Mouse (Mus musculus) liver, embryonic 14.5 days (tissue): Measurements from ENCODE around the gene 4930502E18Rik. TPM values are rescaled to one million over a fixed set of nuclear protein-coding genes. Genes with fewer than 3 reads are reported as not detected.

Experiments used
- ATAC-seq: fragments of 200-750 bp; cut with Nextera tagmentation; 2 replicates; pipeline ENCODE4 v1.8.0; 2017; ENCODE audit warnings: moderate number of reproducible peaks, mild to moderate bottlenecking, moderate library complexity; ENCODE audit not compliant: insufficient read depth
- DNase-seq, 3 experiments: peaks; one replicate each; pipeline ENCODE4 v3.0.0-alpha.2; 2012 to 2013; ENCODE audit warnings: low read depth in 3 of 3, low spot score in 3 of 3
- H3K27ac ChIP-seq: fragments of 300-500 bp; sonication (generic); 2 replicates; pipeline ENCODE4 v1.5.1; 2014; ENCODE audit warnings: moderate library complexity, mild to moderate bottlenecking, control low read depth, inconsistent platforms
- H3K27me3 ChIP-seq: fragments of 300-500 bp; sonication (generic); 2 replicates; pipeline ENCODE4 v1.6.1; 2014; ENCODE audit warnings: mild to moderate bottlenecking, low read length, moderate library complexity; ENCODE audit not compliant: control insufficient read depth, insufficient read depth
- H3K36me3 ChIP-seq: fragments of 300-500 bp; sonication (generic); replicated peaks from 2 replicates; pipeline ENCODE4 v1.6.1; 2014; ENCODE audit warnings: low read depth; ENCODE audit not compliant: control insufficient read depth, insufficient read depth
- H3K4me1 ChIP-seq, 2 experiments: fragments of 200-500 bp in 1 of 2; fragments of 300-500 bp in 1 of 2; sonication (generic) in 1 of 2; replicated peaks; 2 replicates each; pipeline ENCODE4 v1.6.1; 2012 to 2014; ENCODE audit warnings: antibody characterized with exemption in 1 of 2, inconsistent platforms in 1 of 2, low read length in 1 of 2; ENCODE audit not compliant: control insufficient read depth in 2 of 2, insufficient read depth in 2 of 2
- H3K4me2 ChIP-seq: fragments of 300-500 bp; sonication (generic); 2 replicates; pipeline ENCODE4 v1.6.1; 2014; ENCODE audit warnings: low read depth, mild to moderate bottlenecking, control low read depth, moderate library complexity
- H3K4me3 ChIP-seq, 2 experiments: fragments of 200-500 bp in 1 of 2; fragments of 300-500 bp in 1 of 2; sonication (generic) in 1 of 2; 2 replicates each; pipeline ENCODE4 v1.5.1; 2012 to 2014; ENCODE audit warnings: low read depth in 2 of 2, low read length in 2 of 2, mild to moderate bottlenecking in 2 of 2, control low read depth in 1 of 2, inconsistent platforms in 1 of 2, moderate library complexity in 1 of 2; ENCODE audit not compliant: insufficient read depth in 1 of 2
- H3K9ac ChIP-seq: fragments of 300-500 bp; sonication (generic); replicated peaks from 2 replicates; pipeline ENCODE4 v1.6.1; 2014; ENCODE audit warnings: mild to moderate bottlenecking, control low read depth, moderate library complexity
- H3K9me3 ChIP-seq: fragments of 300-500 bp; sonication (generic); 2 replicates; pipeline ENCODE4 v1.6.1; 2016; ENCODE audit warnings: low read length, mixed read lengths; ENCODE audit not compliant: control insufficient read depth
- CTCF ChIP-seq: IDR thresholded peaks from 2 replicates; pipeline ENCODE4 v1.5.1; 2016; ENCODE audit warnings: antibody characterized with exemption, low read depth, control low read depth
- EP300 ChIP-seq: IDR thresholded peaks from 2 replicates; pipeline ENCODE4 v1.6.1; 2016; ENCODE audit warnings: antibody characterized with exemption, low read depth
- WGBS: fragments of 180-500 bp; shearing (Covaris S2); extraction: QIAGEN DNeasy Blood & Tissue Kit; methylation state at CpG from one replicate; pipeline ENCODE4 v1.1.7; 2014; ENCODE audit not compliant: insufficient replicate concordance; 5-methylcytosine and 5-hydroxymethylcytosine counted together
- polyA plus RNA-seq, 2 experiments: library from polyadenylated mRNA; depleted of rRNA in 1 of 2; stranded (reverse) in 1 of 2; unstranded in 1 of 2; fragments of >200 nt; fragmentation: Nextera tagmentation in 1 of 2; extraction: Ambion mirVana in 1 of 2; gene quantifications; 2 replicates each; pipeline versions ENCODE4 v1.2.1 to v1.2.3; 2012 to 2014

The 4930502E18Rik gene
- polyA plus RNA-seq, 2 experiments, result 0.06 TPM; not detected in 1

GRCm38 (mm10) chrX:53693141-53693540 is 31.5 kb upstream of the 4930502E18Rik start:
- H3K27me3 ChIP-seq, result no peaks in the 10 kb centered on the region
- no peak for DNase-seq
- H3K27ac ChIP-seq, result no peak overlapping the region
- H3K4me3 ChIP-seq, result no peak overlapping the region
- H3K36me3 ChIP-seq, result no peaks in the 10 kb centered on the region
- no peak for TF ChIP-seq CTCF
- TF ChIP-seq EP300, result no peak
- WGBS, result 33% methylated on average over 2 of the region's 2 CpGs
- H3K9me3 ChIP-seq, result no peaks in the 10 kb centered on the region
- no peak overlapping the region for H3K9ac ChIP-seq
- no peak for ATAC-seq
- no peak overlapping the region for H3K4me2 ChIP-seq
- H3K4me1 ChIP-seq, result no peaks in the 10 kb centered on the region

- ATAC-seq (no peak), DNase-seq (no peak)
- H3K36me3 ChIP-seq, result no peaks in the 10 kb centered on the region
- H3K9ac ChIP-seq, result no peak overlapping the region
- no peak overlapping the region for H3K4me2 ChIP-seq
- no peaks in the 10 kb centered on the region for H3K4me1 ChIP-seq
- WGBS, result 51% methylated on average over 9 of the region's 9 CpGs
- H3K27me3 ChIP-seq, result no peaks in the 10 kb centered on the region
- no peak for TF ChIP-seq CTCF
- TF ChIP-seq EP300, result no peak
- H3K9me3 ChIP-seq, result no peaks in the 10 kb centered on the region
- no peak overlapping the region for H3K27ac ChIP-seq
- H3K4me3 ChIP-seq, result no peak overlapping the region
Measured at GRCm38 (mm10) chrX:53694008-53694777, 30.4 kb upstream of the 4930502E18Rik start.

GRCm38 (mm10) chrX:53699225-53699624 is 25.4 kb upstream of the 4930502E18Rik start:
- H3K36me3 ChIP-seq, result no peaks in the 10 kb centered on the region
- no peak overlapping the region for H3K9ac ChIP-seq
- no peaks in the 10 kb centered on the region for H3K9me3 ChIP-seq
- DNase-seq, result no peak
- no peak for TF ChIP-seq CTCF
- TF ChIP-seq EP300, result no peak
- no peak overlapping the region for H3K4me2 ChIP-seq
- H3K4me3 ChIP-seq, result no peak overlapping the region
- no peak for ATAC-seq
- no peaks in the 10 kb centered on the region for H3K4me1 ChIP-seq
- H3K27ac ChIP-seq, result no peak overlapping the region
- 68% methylated on average over 2 of the region's 2 CpGs for WGBS
- no peaks in the 10 kb centered on the region for H3K27me3 ChIP-seq

GRCm38 (mm10) chrX:53702673-53703072 is 22.0 kb upstream of the 4930502E18Rik start:
- TF ChIP-seq CTCF, result no peak
- TF ChIP-seq EP300, result no peak
- no peak overlapping the region for H3K4me2 ChIP-seq
- no peaks in the 10 kb centered on the region for H3K27me3 ChIP-seq
- ATAC-seq, result no peak
- no peaks in the 10 kb centered on the region for H3K36me3 ChIP-seq
- H3K4me1 ChIP-seq, result no peaks in the 10 kb centered on the region
- no peaks in the 10 kb centered on the region for H3K9me3 ChIP-seq
- WGBS, result 48% methylated on average over 3 of the region's 3 CpGs
- H3K4me3 ChIP-seq, result no peak overlapping the region
- no peak for DNase-seq
- H3K27ac ChIP-seq, result no peak overlapping the region
- no peak overlapping the region for H3K9ac ChIP-seq

GRCm38 (mm10) chrX:53715942-53716322 is 8.7 kb upstream of the 4930502E18Rik start:
- Histone ChIP-seq H3K9ac (no peak overlapping the region), H3K9me3 (no peaks in the 10 kb centered on the region), H3K27me3 (no peaks in the 10 kb centered on the region), H3K36me3 (no peaks in the 10 kb centered on the region), H3K4me3 (no peak overlapping the region), H3K27ac (no peak overlapping the region), H3K4me1 (no peaks in the 10 kb centered on the region), H3K4me2 (0 out of 2 replicates have a peak overlapping the region, but pooled peaks have one; percentile 2)
- DNase-seq (no peak), ATAC-seq (no peak)
- TF ChIP-seq CTCF (no peak), EP300 (no peak)
- WGBS, result 55% methylated on average over 2 of the region's 2 CpGs
